Mouse (Mus musculus) heart, adult 2 months (tissue): ENCODE measurements around the gene 1810055G02Rik.

Experiments used
- CTCF ChIP-seq: fragments of 200-600 bp; IDR thresholded peaks from 2 replicates; pipeline ENCODE4 v1.8.1; 2022; ENCODE audit warnings: antibody characterized with exemption, mild to moderate bottlenecking, moderate library complexity
- EP300 ChIP-seq: fragments of 200-500 bp; IDR thresholded peaks from 2 replicates; pipeline ENCODE4 v1.6.1; 2011; ENCODE audit warnings: low read depth, low read length, control low read depth; ENCODE audit not compliant: insufficient read depth

DNA sequence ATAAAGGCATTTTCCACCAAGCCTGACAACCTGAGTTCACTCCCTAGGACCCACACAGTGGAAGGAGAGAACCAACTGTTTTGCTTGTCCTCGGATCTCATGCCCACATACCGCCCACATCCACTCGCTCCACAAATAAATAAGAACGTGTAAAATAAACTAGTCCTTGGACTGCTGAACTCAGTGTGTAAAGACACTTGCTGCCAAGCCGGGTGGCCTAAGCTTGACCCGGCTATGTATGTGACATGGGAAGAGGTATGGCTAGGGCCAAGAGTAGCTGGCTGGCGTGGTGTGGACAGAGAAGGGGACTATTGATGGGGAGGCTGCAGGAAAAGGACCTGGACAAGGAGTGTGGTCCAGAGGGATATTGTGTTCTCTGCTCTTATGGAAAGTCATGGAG lies 10.1 kb upstream of the 1810055G02Rik start:
- TF ChIP-seq CTCF = no peak
- no peak for TF ChIP-seq EP300
